Mouse (Mus musculus): Measurements from ENCODE around the gene Swi5. TPM values are rescaled to one million over a fixed set of nuclear protein-coding genes. Genes with fewer than 3 reads are reported as not detected.

The Swi5 gene
- polyA plus RNA-seq, 1 experiment from 2014 or later = 158 TPM

DNA sequence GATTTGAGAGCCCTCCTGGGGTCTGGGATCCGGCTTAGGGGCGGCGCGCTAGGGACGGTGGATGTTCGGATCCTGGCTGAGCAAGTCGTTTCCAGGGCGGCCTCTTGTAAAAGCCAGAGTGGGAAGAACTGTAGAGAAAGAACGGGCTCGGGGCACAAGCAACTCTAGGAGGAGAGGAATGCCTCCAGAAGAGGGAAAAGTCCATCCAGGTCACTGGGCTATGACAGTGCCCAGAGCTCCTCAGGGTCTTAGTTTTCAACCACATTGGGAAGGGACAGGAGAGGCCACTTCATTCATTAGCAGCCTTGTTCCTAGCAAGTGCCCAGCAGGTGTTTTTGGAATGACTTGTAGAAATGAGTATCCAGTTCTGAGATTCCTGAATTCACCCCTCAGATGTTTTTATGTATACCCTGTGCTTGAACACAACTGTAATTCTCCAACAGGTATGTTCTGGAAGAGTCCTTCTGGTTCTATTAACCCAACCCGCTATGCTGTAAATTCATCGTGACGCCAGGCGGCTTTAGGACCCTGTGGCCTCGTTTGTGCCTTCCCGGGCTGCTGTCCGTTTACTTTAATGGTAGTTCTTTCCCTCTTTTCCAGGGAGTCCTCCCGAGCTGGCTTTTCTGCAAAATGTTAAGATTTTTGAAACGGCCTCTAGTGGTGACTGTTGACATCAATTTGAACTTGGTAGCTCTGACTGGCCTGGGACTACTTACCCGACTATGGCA lies 51.0 kb downstream of the Swi5 start:
- H3K9me3 ChIP-seq (replicated peaks) = no peaks in the 10 kb centered on the region
- peak overlapping the region; percentile 65 for H3K4me3 ChIP-seq (replicated peaks)
- H3K27ac ChIP-seq (replicated peaks) = peak overlapping the region; percentile 86
- H3K9ac ChIP-seq = peak overlapping the region; percentile 69
- peak; percentile 53 for ATAC-seq (ENCODE audit: insufficient read depth)
- WGBS (ENCODE audit: insufficient replicate concordance) = under 1% methylated on average over 20 of the region's 20 CpGs
- peaks cover 43% of the 10 kb centered on the region for H3K4me1 ChIP-seq (replicated peaks)
- H3K4me2 ChIP-seq = peak overlapping the region; percentile 89
- H3K27me3 ChIP-seq = no peaks in the 10 kb centered on the region
- peaks cover 45% of the 10 kb centered on the region for H3K36me3 ChIP-seq (replicated peaks)

DNA sequence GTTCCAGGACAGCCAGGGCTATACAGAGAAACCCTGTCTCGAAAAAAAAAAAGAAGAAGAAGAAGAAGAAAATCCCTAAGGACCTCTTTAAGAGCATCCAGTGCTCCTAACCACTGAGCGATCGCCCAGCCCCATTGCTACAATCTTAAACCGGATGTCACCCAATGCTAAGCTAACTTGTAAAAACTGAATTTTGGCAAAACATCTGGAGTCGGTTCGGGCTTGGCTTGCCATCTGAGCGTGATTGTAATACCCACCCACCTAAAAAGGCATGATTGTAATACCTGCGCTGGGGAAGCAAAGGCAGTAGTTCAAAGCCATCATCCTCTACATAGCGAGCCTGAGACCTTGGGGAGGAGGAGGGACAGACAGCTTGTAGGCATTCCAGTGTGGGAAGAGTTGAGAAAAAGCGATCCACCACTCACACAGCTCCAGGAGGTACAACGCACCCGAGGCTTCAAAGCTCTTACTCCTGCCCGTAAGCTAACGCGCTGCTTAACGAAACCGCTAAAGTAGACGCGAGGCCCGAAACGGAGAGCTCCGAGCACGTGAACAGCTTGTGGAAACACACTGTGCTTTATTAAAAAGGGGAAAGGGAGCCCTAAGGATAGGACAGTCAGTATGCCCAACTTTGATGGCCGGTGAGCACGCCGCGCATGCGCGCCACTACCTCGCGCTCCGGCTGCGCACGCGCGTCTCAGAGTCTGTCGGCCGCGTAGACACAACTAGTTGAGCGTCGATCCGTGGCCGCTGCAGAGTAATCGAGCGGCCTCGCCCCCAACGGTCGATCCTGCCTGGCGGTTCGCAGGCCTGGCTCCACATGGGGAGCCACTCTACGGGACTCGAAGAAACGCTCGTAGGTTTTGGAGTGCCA lies 51.8 kb downstream of the Swi5 start, which contains the start of gene Pomt1:
Gene Pomt1, plus strand, starts transcription at position 705 of the 874 bp plus-strand sequence.
- Histone ChIP-seq H3K36me3 (replicated peaks) (peaks cover 45% of the 10 kb centered on the region), H3K4me1 (replicated peaks) (peaks cover 43% of the 10 kb centered on the region)

DNA sequence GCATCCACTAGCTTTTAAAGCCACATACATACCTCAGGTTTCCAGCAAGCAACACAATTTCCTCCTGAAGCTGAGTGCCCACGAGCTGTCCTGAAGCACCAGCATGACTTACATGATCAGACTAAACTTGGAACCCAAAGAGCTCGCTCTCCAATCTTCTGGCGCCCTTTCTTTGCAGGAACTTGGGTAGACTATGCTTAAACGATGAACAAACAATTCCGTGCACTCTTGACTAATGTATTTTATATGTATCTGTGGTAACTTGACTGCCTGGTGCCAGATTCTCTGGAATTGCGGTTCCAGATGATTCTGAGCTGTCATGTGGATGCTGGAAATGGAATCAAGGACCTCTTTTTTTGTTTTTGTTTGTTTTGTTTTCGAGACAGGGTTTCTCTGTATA lies 52.4 kb downstream of the Swi5 start:
- Histone ChIP-seq H3K27me3 (no peaks in the 10 kb centered on the region), H3K9ac (peak overlapping the region; percentile 80), H3K4me2 (peak overlapping the region; percentile 89), H3K36me3 (replicated peaks) (peaks cover 46% of the 10 kb centered on the region), H3K9me3 (replicated peaks) (no peaks in the 10 kb centered on the region), H3K4me1 (replicated peaks) (peaks cover 43% of the 10 kb centered on the region), H3K27ac (replicated peaks) (peak overlapping the region; percentile 86), H3K4me3 (replicated peaks) (peak overlapping the region; percentile 65)
- no peak for ATAC-seq (ENCODE audit: insufficient read depth)
- 23% methylated on average over 7 of the region's 7 CpGs for WGBS (ENCODE audit: insufficient replicate concordance)

More for the DNA sequence above, 51.8 kb downstream of the Swi5 start, which contains the start of gene Pomt1:
- ATAC-seq (ENCODE audit: insufficient read depth) = peak; percentile 84
- Histone ChIP-seq H3K4me3 (replicated peaks) (peak within 1 kb of the TSS; percentile 65), H3K27ac (replicated peaks) (peak within 1 kb of the TSS; percentile 86), H3K27me3 (no peaks in the 10 kb centered on the region), H3K4me2 (peak within 1 kb of the TSS; percentile 89), H3K9ac (peak within 1 kb of the TSS; percentile 80), H3K9me3 (replicated peaks) (no peaks in the 10 kb centered on the region)
- under 1% methylated on average over 54 of the region's 54 CpGs for WGBS (ENCODE audit: insufficient replicate concordance)

Small RNA genes lying within 50 kb of the gene (microRNA-seq; reads per million reads assigned to microRNA genes)
- gene Gm23363 (not detected), gene Mir199b (179 reads per million, percentile 59 among the genes with 10 or more reads in this experiment)

Other genes with a start within 250 kb of the Swi5 start
- 11.4 TPM in 2 replicates for gene Fam78a, start 203.2 kb downstream of the Swi5 start, polyA plus RNA-seq (2015; fragmentation: Nextera tagmentation; extraction: Ambion mirVana)
- 1.9 and 2.0 TPM in 2 replicates for gene Plpp7, start 192.5 kb downstream of the Swi5 start, polyA plus RNA-seq (2015; fragmentation: Nextera tagmentation; extraction: Ambion mirVana)
- 8.3 and 9.6 TPM in 2 replicates for gene Prrc2b, start 137.0 kb downstream of the Swi5 start, polyA plus RNA-seq (2015; fragmentation: Nextera tagmentation; extraction: Ambion mirVana)
- 11.9 and 14.9 TPM in 2 replicates for gene Pomt1, start 51.5 kb downstream of the Swi5 start, polyA plus RNA-seq (2015; fragmentation: Nextera tagmentation; extraction: Ambion mirVana)
- 24.9 and 33.4 TPM in 2 replicates for gene Uck1, start 27.9 kb downstream of the Swi5 start, polyA plus RNA-seq (2015; fragmentation: Nextera tagmentation; extraction: Ambion mirVana)
- gene Golga2, start 691 bp downstream of the Swi5 start, polyA plus RNA-seq (2015; fragmentation: Nextera tagmentation; extraction: Ambion mirVana) = 7.9 and 10.2 TPM in 2 replicates
- gene Ciz1, start 64.3 kb upstream of the Swi5 start, polyA plus RNA-seq (2015; fragmentation: Nextera tagmentation; extraction: Ambion mirVana) = 17.0 and 18.0 TPM in 2 replicates
- gene Dnm1, start 65.3 kb upstream of the Swi5 start, polyA plus RNA-seq (2015; fragmentation: Nextera tagmentation; extraction: Ambion mirVana) = 0.44 and 0.50 TPM in 2 replicates
- gene 1110008P14Rik, start 93.9 kb upstream of the Swi5 start, polyA plus RNA-seq (2015; fragmentation: Nextera tagmentation; extraction: Ambion mirVana) = 25.0 and 29.0 TPM in 2 replicates
- gene Lcn2, start 100.2 kb upstream of the Swi5 start, polyA plus RNA-seq (2015; fragmentation: Nextera tagmentation; extraction: Ambion mirVana) = 185 and 214 TPM in 2 replicates
- 12.0 and 12.2 TPM in 2 replicates for gene Ptges2, start 107.8 kb upstream of the Swi5 start, polyA plus RNA-seq (2015; fragmentation: Nextera tagmentation; extraction: Ambion mirVana)
- gene Naif1, start 162.4 kb upstream of the Swi5 start, polyA plus RNA-seq (2015; fragmentation: Nextera tagmentation; extraction: Ambion mirVana) = 2.4 TPM in 2 replicates
- 9.6 and 10.4 TPM in 2 replicates for gene Slc25a25, start 163.4 kb upstream of the Swi5 start, polyA plus RNA-seq (2015; fragmentation: Nextera tagmentation; extraction: Ambion mirVana)
- gene Fam102a, start 247.3 kb upstream of the Swi5 start, polyA plus RNA-seq (2015; fragmentation: Nextera tagmentation; extraction: Ambion mirVana) = 1.3 and 2.2 TPM in 2 replicates

Measured in liver, embryonic 15.5 days (tissue).